Mouse (Mus musculus) cerebellum, adult 2 months (tissue): ENCODE data around the gene Prl8a9.

Source experiments
- CTCF ChIP-seq: fragments of 200-500 bp; IDR thresholded peaks from 2 replicates; pipeline ENCODE4 v1.5.1; 2011; ENCODE audit warnings: low read depth, mild to moderate bottlenecking, control low read depth, low read length, moderate library complexity, borderline replicate concordance; ENCODE audit not compliant: insufficient read depth
- POLR2A ChIP-seq: fragments of 200-500 bp; IDR thresholded peaks from 2 replicates; pipeline ENCODE4 v1.6.1; 2011; ENCODE audit warnings: low read length, control low read depth, borderline replicate concordance; ENCODE audit not compliant: insufficient read depth

DNA sequence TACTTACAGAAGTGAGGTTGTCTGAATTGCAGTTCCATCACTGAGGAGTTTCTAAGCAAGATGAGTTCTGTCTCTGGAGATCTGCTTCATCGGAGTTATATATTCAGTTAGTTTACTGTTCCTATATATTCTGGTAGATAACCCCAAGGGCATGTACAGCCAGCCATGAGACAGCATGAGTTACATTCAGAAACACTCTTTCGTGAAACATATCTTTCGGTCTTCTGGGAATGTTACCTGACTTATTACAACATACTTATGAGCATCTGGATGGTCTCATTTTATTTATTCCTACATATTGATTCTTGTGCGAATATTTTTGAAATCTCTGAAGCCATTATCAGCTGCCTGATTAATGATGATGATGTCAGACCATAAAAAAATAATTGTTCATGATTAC lies 51.3 kb downstream of the Prl8a9 start, which contains the start of gene Prl8a8:
- TF ChIP-seq CTCF (no peak), POLR2A (no peak)
